Mouse (Mus musculus): ENCODE data around the gene Plod2.

Gene Plod2

DNA sequence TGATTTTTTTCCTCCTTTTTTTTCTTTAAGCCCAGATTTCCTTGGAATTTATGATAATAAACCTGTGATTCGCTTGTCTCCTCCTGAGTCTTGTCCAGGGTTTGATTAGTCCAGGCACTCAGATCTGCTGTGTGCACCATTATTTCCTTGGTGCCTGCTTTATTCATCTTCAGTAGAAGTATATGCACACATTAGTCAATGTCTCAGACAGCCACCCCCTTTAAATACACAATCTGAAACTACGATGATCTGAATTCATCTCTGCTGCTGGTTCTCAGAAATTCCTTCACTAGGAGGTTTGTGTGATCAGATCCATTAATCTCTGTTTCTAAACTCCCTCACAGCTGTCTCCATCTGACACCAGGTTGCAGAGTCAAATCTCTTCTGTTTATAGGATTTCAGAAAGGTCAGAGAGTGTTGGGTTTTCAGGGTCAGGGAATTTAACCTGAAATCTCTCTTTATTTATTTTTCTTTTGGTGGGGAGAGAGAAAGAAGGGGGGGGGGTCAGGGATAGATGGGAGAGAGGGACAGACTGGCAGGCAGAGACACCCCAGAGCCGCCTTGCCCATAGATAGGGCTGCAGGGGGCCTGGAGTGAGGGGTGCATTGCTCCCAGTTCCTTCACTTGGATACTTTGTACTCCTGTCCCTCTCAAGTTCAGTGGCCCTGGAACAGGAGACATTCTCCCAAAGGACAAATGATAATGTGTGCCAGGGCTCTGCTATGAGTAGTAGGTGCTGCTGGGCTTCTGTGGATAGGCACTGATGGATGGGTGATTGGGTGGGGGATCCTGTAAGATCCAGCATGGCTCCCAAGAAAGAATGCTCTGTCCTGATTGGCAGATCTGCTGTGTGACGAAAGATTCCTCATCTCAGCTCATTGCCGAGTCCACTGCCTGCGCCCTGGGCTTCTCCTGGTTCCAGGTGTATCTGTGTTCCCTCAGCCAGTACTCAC is 13.3 kb downstream of the Plod2 start:
- DNase-seq (ENCODE audit: low spot score), result no peak

DNA sequence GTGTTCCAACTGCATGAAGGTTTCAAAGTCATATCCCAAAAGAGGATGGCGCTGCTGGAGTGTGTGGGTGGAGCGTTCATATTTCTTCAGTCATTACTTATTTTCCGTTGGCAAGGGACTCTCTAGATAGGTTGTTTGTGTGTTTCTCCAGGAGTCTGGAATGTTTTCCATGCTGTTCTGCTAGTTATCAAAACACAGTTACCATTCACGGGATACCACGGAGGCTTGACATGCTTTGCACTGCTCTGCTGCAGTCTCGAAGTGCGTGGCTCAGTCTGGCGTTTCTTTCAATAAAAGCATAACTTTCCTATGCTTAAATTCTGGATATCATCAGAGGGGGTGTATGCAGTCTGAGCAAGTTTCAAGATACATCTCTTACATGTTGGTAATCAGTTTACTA is 17.7 kb downstream of the Plod2 start:
- peak; percentile 43 for DNase-seq (ENCODE audit: low spot score)

DNA sequence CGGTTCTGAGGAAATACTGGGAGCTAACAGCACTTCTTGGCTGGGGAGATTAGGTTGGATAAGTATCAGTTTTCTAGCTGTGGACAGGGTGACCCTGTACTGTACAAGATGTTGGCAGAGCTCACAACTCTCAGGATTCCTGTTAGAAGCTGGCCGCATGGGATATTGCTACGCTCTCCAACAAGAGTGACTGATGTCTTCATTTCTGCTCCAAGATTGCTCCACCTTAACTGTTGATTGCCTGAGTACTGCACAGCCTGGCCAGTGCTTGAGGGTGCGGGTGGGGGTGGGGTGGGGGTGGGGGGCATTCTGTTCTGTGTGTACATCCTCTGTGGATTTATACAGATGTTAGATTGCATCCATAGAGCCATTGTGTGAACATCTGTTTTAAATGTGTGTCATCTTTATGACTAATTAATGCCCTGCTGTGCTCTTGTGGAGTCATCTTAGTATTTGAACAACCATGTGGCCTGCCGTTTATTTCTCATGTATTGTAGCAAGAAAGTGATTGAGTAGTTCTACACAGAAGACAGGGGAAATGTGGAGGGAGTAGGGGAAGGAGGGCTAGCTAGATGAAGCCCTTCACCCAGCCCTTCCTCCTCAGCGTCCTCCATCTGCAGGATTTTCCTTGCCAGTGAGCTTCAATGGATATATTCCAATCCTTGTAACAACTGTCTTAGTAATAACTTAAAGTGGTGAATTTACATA is 19.0 kb downstream of the Plod2 start:
- peak; percentile 23 for DNase-seq (ENCODE audit: low spot score)

DNA sequence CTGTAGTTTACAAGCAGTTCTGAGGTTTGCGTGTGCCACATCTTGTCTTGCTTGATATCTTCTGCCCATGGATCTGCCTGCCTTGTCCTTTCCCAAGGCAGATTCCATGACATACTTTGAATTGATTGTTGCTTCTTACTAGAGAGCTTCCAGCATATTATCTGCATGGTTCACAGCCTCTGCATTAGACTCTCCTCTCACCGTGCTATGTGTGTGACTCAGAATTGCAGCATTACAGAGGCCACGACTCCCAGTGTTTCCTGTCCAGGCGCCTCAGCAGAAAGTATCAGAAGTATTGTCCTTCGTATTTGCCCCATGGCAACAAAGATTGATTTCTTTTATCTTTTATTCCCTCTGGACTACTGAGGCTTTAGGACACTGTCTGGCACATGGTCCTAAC is 20.4 kb downstream of the Plod2 start:
- no peak for DNase-seq (ENCODE audit: low spot score)

DNA sequence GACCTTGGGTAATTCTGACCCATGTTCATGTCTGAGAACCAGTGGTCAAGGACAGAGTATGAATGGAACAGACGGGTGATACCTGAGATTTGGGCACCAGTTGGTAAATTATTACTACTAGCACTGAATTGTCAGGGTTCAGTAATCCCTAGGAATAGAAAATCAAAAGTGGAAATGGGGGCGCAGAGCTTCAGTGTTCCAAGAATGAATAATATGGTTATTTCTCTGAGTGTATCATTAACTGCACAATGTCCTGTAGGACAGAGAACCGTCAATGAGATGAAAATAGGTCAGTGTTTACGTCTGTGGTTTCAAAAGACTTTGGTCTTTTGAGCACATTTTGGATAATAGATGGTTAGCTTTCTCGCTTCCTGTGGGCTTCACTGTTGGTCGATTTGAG is 21.3 kb downstream of the Plod2 start:
- DNase-seq (ENCODE audit: low spot score), result no peak

DNA sequence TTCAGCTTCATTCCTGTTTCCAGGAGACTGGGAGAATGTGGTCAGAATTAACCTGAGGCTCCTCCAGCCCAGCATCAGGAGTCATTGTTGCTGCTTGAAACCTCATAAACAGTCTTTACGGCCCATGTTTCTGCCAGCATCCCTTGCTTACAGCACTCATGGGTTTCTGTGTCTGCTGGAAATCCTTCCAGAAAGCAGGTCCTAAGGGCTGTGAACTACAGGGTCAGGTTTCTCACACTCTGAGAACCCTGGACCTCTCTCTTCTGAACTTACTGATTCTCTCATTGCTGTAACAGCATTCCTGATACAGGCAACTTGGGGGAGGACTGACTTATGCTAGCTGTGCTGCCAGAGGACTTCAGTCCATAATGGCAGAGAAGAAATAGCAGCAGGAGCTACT is 22.4 kb downstream of the Plod2 start:
- DNase-seq (ENCODE audit: low spot score), result no peak

DNA sequence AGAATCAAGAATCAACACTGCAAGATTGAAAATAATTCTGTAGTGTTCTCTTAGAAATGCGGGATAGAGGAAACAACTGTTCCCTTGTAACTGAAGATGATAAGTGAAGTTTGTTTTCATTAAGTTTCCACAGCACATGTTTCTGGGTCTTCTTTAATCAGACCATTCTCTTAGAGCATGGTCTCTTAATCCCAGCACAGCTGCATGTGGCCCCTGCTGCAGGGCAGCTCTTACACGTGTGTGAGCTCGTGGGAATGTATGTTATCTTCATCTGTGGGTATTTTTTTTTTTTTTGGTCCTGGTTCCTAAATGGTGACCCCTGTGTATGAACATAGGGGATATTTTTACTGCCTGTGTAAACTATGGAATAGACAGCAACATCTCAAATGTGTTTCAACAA is 24.2 kb downstream of the Plod2 start:
- DNase-seq (ENCODE audit: low spot score), result no peak

DNA sequence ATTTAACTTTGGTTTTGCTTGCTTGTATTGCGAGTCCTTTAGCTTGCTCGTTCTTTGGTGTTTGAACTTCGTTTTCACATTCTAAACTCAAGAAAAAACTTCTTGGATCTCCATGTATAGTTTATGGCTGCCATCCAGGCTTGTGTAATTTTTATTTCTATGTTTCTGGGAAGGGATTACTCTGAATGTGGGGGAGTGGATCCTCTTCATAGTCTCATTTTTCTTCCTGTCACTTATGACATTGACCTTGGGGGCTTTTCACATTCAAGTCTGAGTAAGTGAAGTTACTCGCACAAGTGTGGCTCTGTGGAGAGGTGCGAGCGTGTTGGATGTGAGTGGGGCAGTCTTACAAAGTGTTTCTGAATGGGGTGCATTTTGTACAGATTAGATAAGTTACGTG is 25.5 kb downstream of the Plod2 start:
- no peak for DNase-seq (ENCODE audit: low spot score)

DNA sequence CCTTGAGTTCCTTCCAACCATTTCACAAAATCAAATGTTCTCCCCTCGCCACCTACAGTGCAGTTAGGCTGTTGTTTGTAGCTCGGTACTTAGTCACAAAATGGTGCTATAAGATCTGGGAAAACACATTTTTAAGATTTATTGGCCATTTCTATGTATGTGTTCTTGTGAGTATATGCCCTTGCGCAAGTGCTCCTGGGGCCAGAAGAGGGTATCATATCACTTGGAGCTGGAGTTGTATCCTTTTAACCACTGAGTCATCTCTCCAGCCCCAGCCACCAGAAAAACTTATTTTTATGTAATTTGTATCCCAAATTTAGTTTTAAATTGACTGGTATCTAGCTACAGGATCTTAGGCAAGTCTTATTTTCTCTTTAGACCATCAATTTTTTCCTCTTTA is 26.8 kb downstream of the Plod2 start:
- DNase-seq (ENCODE audit: low spot score), result no peak

DNA sequence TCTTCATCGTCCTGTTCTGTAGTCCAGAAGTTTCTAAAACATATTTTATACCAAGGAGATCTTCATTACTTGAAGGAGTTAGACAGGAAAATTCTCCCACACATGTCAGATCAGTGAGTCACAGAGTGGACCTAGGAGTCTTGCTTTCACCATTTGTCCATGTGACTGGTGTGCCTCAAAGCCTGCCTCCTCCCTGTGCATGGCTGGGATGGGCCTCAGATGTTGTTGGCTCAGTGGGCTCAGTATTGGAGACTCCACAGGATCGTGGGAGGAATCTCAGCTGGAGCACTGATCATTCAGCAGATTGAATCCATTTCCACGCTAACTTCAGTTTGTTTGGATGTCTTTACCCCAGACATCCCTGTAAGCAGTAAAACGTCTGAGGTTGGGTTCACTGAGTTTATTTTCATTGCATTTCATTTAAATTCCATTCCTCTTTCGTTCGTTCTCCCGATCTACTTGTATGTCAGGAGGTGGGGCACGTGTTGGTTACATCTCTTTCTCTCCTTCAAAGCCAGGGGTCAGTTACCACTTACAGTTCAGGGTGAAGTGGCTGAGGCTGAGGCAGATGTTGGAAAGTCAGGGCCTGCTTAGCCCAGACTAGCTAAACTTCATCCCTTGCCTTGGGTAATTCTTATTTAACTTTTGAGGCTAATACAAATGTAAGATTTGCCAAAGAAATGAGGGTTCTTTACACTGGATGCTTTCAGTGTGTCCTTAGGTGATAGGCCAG is 30.5 kb downstream of the Plod2 start:
- DNase-seq (ENCODE audit: low spot score), result peak; percentile 17

DNA sequence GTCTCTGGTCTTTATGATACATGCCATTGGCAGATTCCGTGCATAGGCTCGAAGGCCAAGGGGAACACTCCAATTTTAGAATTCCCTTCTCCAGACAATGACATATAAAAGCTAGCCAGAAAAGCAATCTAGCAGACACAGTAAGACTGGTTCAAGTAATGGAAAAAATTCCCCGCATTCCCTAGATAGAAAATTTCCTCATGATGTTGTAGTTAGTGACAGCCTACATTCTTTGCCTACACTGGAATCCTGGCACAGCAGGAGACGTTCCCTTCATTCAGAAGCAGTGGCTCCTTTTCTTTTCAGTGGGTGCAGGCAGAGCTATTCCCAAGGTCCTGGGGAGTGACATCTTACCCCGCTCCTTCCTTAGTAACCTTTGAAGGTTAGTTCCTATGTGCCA is 41.9 kb downstream of the Plod2 start:
- no peak for DNase-seq (ENCODE audit: low spot score)

DNA sequence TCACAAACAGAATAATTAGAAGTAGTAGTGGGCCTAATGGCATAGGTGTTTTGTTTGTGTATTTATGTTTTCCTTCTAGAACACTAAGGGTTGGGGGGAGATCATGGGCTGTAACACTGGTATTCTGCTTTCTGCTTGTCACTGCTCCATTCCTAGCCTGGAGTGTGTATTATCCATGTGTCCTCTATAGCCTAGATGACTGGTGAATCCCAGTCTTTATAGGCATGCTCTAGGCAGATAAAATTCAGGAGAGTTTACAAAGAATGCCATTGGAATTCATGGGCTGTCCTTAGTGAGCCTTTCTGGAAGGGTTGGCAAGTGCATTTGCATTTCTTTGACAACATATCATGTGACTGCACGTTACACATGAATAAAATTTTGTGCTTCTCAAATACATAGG is 44.0 kb downstream of the Plod2 start:
- no peak for DNase-seq (ENCODE audit: low spot score)

DNA sequence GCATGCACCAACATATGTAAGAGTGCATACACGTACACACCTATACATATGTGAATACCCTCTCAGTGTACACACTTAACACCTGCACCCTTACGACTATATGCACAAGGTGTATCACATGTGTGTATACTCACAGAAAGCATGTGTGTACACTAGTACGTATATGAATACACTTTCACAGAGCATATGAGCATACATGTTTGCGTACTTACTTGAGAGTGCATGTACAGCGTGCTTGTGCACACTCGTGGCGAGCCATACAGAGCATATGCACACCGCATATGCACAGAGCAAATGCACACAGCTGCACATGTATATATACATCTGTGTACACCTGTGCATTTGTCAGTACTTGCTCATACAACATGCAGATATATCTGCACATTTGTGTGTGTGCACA is 45.4 kb downstream of the Plod2 start:
- no peak for DNase-seq (ENCODE audit: low spot score)

DNA sequence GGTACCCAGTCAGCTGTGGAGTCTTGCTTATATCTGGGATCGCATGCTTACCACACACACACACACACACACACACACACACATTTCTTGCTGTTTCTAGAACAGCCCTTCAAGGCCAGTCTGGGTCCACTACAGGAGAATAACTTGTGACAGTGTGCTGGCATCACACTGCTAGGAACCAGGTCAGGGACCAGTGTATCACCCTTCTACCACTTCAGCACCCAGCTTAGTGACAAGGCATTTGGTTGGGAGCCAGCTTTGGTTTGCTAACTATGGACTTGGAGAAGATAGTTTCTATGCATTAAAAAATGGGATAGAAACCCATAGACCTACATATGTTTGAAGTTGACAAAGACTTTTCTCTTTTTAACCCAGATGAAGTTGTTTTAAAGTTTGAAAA is 46.2 kb downstream of the Plod2 start:
- no peak for DNase-seq (ENCODE audit: low spot score)

DNA sequence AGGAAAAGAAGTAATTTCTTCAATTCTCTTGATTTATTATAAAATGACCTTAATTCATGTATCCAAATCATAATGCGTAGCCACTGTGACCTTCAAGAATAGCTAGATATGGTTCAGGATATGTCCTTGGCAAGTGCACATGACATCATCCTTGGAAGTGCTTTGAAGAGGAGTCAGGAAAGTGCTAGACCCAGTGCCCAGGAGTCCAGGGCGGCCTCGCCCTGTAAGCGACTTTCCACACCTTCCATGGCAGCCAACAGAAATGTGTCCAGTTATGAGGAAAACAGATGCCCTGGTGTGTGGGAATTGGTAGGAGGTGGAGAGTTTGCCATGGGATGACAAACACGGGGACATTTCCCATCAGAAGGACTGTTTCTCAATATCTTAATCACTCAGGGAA is 47.0 kb downstream of the Plod2 start:
- no peak for DNase-seq (ENCODE audit: low spot score)

DNA sequence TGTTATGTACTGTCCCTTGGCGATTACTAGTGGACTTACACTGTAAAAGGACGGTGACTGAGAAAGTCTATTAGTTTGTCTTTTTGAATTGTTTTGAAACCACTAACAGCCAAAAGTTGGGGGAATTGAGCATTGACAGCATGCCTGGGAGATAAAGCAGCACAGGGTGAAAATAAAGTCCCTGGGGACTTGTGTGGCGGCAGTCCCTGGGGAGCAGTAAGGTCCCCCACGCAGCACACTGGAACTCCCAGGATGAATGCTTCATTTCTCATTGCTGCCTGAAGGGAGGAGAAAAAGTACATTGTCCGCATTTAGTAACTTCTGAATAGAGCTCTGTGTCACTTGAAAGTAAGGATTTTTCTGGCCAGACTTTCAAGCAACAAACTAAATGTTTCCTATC is 49.5 kb downstream of the Plod2 start:
- DNase-seq (ENCODE audit: low spot score), result no peak

DNA sequence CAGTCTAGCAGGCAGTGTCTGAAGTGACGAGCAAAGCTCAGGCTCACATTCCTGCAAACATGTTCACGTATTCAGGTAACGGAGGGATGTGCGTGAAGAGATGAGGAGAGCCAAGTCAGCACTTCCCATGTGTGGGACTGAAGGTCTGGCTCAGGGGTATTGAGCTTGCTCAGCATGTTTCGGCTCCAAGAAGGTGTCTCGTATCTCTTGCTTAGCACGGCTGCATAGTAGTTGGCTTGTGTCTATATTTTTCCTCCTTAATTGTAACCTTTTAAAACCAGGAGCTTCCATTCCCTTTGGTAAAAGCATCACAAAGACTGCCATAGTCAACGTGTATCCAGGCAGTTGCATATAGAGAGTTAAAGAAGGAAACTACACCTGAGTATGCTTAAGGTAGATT is 50.7 kb downstream of the Plod2 start:
- no peak for DNase-seq (ENCODE audit: low spot score)

DNA sequence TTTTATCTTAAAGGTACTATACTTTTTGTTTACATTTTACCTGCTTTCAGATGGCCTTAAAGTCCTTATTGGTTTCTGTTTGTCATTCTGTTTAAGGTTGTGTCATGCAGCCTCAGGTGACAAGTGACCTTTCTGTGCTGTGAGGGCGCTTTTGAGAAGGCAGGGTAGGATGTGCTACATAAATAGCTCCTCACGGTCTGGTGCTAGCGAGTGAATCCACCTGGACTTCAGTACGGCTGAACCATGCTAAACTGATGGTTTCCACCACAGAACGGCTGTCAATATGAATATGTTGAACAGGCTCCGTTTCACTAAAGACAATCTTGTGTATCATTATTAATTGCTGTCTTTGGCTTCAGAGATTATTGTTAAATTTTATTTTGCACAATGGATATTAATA is 52.5 kb downstream of the Plod2 start:
- DNase-seq (ENCODE audit: low spot score), result no peak

DNA sequence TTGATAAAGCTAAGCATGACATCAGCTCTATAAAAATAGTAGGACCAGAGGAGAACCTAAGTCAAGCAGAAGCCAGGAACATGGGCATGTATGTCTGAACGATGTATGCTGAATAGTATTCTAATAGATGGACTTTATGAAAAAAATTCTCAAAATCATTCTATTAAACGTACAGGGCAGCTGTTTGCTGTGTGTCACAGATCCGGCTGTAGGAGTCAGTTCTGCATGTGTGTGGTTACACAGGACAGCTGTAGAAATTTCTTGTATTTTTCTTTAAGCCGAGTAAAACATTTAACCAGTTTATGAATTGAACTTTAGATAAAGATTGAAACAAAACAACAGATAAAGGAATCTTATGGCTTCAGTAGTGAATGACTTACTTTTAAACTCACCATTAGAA is 53.3 kb downstream of the Plod2 start:
- no peak for DNase-seq (ENCODE audit: low spot score)

DNA sequence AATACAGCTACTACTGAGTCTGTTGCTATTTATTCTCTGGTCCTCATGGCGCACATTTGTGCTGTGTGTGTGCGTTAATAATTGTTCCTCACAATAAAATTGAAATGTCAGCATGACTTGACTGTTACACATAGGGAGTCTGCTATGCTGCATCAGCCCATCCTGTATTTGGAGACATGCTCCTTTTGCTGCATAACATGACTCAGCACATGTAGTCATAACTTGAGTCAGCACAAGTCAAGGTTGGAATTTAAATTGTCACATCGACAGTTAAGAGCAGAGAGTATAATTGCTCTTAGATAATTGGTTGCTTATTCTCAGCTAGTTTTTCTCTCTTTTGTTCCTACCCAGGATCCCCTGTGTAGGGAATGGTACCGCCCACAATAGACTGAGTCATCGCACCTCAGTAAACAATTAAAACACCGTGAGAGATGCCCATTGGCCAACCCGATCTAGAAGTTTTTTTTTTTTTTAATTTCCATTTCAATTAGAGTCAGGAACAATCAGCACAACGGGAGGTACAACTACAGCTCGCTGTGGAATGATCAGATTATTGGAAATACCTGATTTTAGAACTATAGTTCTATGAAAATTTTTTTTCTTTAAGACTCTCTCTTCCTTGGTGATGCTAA is 55.0 kb downstream of the Plod2 start:
- DNase-seq (ENCODE audit: low spot score), result no peak

DNA sequence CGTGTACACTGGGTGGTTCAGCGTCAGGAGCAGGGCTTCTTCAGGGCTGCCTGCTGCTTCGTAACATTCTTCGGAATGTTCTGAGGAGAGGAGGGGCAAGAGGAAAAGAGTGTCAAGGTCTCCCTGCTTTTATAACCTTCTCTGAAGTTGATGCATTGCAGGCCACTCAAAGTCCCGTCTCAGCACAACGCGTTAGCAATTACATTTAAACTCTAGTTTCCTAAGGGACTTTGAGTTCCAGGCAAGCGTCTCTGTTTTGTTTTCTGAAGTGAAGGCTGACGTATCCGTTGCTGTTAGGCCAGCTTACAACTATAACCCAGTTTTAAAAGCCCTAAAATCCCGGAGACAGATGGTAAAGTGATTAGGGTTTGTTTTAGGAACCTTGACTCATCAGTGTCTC is 55.8 kb downstream of the Plod2 start:
- DNase-seq (ENCODE audit: low spot score), result peak; percentile 29

DNA sequence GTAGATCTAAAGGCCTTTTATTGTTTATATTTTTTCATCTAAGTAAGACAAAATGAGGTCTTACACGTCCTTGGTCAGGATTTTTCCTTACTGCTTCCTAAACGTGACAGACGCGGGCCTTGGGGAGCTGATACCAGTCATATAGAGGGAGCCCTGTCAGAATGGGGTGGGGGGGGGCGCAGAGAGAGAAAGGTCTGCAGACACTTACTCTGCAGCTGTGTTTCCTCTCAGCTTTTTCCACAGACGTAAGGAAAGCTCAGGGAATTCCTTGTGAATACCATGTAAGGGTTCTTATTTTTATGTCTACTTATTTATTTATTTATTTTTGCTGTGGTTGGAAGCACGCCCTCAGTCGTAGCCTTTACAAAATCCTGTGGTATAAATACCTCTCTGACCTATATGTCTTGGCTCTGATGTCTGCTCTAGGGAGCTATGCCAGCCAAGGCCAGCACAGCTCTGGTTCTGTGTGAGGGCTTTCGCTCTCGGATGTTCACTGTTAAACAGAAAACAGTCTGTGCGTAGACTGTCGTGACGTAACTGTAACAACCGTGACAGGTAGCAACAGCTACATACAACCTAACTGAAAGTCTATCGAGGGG is 58.0 kb downstream of the Plod2 start:
- DNase-seq (ENCODE audit: low spot score), result no peak

All from lung, postnatal 25 days (tissue).